Mouse (Mus musculus): ENCODE data around the gene Hist1h3g. TPM values are rescaled to one million over a fixed set of nuclear protein-coding genes. Genes with fewer than 3 reads are reported as not detected.
"Not testable (repeated sequence)": the region's sequence is repeated elsewhere in the genome, so short reads cannot be mapped to it uniquely, and the experiment has no call there.

Hist1h3g gene
- total RNA-seq, 4 experiments from 2014 or later: 3.4 to 5.0 (median 3.8) TPM

- DNase-seq (ENCODE audit: low spot score): no peak
These were observed 672 bp upstream of the Hist1h3g start for GRCm38 (mm10) chr13:23534368-23535131.

GRCm38 (mm10) chr13:23536076-23536822 lies 1.0 kb downstream of the Hist1h3g start:
- no peak for DNase-seq (ENCODE audit: low spot score)

GRCm38 (mm10) chr13:23537006-23537710 lies 1.9 kb downstream of the Hist1h3g start:
- DNase-seq (ENCODE audit: low spot score): no peak

GRCm38 (mm10) chr13:23538249-23538648 lies 3.0 kb downstream of the Hist1h3g start:
- DNase-seq (ENCODE audit: low spot score): no peak

GRCm38 (mm10) chr13:23539821-23540220 lies 4.6 kb downstream of the Hist1h3g start:
- DNase-seq (ENCODE audit: low spot score): not testable (repeated sequence)

- DNase-seq (ENCODE audit: low spot score): no peak
These were observed 6.3 kb downstream of the Hist1h3g start for GRCm38 (mm10) chr13:23541497-23541896.

- not testable (repeated sequence) for DNase-seq (ENCODE audit: low spot score)
These were observed 7.2 kb downstream of the Hist1h3g start for GRCm38 (mm10) chr13:23542225-23542980.

- peak; percentile 92 for DNase-seq (ENCODE audit: low spot score)
These were observed 7.9 kb downstream of the Hist1h3g start, which contains the start of gene Hist1h2bh for GRCm38 (mm10) chr13:23542999-23543607. TSS of gene Hist1h2bh (minus strand) at chr13:23543392.

- peak; percentile 96 for DNase-seq (ENCODE audit: low spot score)
These were observed 9.0 kb downstream of the Hist1h3g start, which contains the start of gene Hist1h3f for GRCm38 (mm10) chr13:23543965-23544786. TSS of gene Hist1h3f (plus strand) at chr13:23544052.

- DNase-seq (ENCODE audit: low spot score): not testable (repeated sequence)
These were observed 9.5 kb downstream of the Hist1h3g start for GRCm38 (mm10) chr13:23544787-23545120.

- DNase-seq (ENCODE audit: low spot score): no peak
These were observed 11.5 kb downstream of the Hist1h3g start for GRCm38 (mm10) chr13:23546694-23547093.

- no peak for DNase-seq (ENCODE audit: low spot score)
These were observed 15.5 kb downstream of the Hist1h3g start for GRCm38 (mm10) chr13:23550761-23551145.

- DNase-seq (ENCODE audit: low spot score): peak; percentile 85
These were observed 16.1 kb downstream of the Hist1h3g start, which contains the start of gene Hist1h4f for GRCm38 (mm10) chr13:23551146-23551834. TSS of gene Hist1h4f (minus strand) at chr13:23551648.

- no peak for DNase-seq (ENCODE audit: low spot score)
These were observed 17.0 kb downstream of the Hist1h3g start for GRCm38 (mm10) chr13:23551931-23552914.

- no peak for DNase-seq (ENCODE audit: low spot score)
These were observed 17.7 kb downstream of the Hist1h3g start, which contains the start of gene Hist1h1d for GRCm38 (mm10) chr13:23552962-23553361. TSS of gene Hist1h1d (plus strand) at chr13:23553262.

- no peak for DNase-seq (ENCODE audit: low spot score)
These were observed 19.2 kb downstream of the Hist1h3g start for GRCm38 (mm10) chr13:23554393-23554792.

GRCm38 (mm10) chr13:23554925-23555838 lies 20.0 kb downstream of the Hist1h3g start:
- DNase-seq (ENCODE audit: low spot score): peak; percentile 75
